Mouse (Mus musculus): ENCODE measurements around the gene Zfp449.
A peak's percentile ranks its signal among the peaks of the same experiment; 100 is the strongest.

Gene Zfp449

GRCm38 (mm10) chrX:56346176-56346931 lies at the start of gene Zfp449:
Gene Zfp449 (plus strand): TSS chrX:56346400.
- DNase-seq: peak; percentile 72 to 80

- DNase-seq: no peak
Measured at GRCm38 (mm10) chrX:56307597-56307996, 38.6 kb upstream of the Zfp449 start.

- no peak for DNase-seq
Measured at GRCm38 (mm10) chrX:56312813-56313212, 33.4 kb upstream of the Zfp449 start.

- no peak for DNase-seq
Measured at GRCm38 (mm10) chrX:56322096-56322495, 24.1 kb upstream of the Zfp449 start.

- no peak for DNase-seq
Measured at GRCm38 (mm10) chrX:56322731-56323130, 23.5 kb upstream of the Zfp449 start.

- DNase-seq: no peak
Measured at GRCm38 (mm10) chrX:56332046-56332445, 14.2 kb upstream of the Zfp449 start.

GRCm38 (mm10) chrX:56340305-56340704 lies 5.9 kb upstream of the Zfp449 start:
- no peak for DNase-seq

GRCm38 (mm10) chrX:56342921-56343320 lies 3.3 kb upstream of the Zfp449 start:
- no peak for DNase-seq

GRCm38 (mm10) chrX:56346932-56347253 lies 693 bp downstream of the Zfp449 start:
- DNase-seq: peak; percentile 6 to 17

- DNase-seq: peak; percentile 62 to 70
Measured at GRCm38 (mm10) chrX:56374431-56375128, 28.4 kb downstream of the Zfp449 start, which contains the start of gene Smim10l2a. Gene Smim10l2a (plus strand): TSS chrX:56374586.

GRCm38 (mm10) chrX:56380852-56381251 lies 34.7 kb downstream of the Zfp449 start:
- DNase-seq: no peak

- DNase-seq: no peak
Measured at GRCm38 (mm10) chrX:56384142-56384541, 37.9 kb downstream of the Zfp449 start.

GRCm38 (mm10) chrX:56404646-56405045 lies 58.4 kb downstream of the Zfp449 start:
- no peak for DNase-seq

GRCm38 (mm10) chrX:56405482-56405881 lies 59.3 kb downstream of the Zfp449 start:
- DNase-seq: no peak

- DNase-seq: no peak
Measured at GRCm38 (mm10) chrX:56406128-56406527, 59.9 kb downstream of the Zfp449 start.

Data from cerebellum, postnatal 36 days (tissue).